Mouse (Mus musculus) limb, embryonic 12.5 days (tissue): ENCODE measurements around the gene Scube2. TPM values are rescaled to one million over a fixed set of nuclear protein-coding genes. Genes with fewer than 3 reads are reported as not detected.

Experiments used
- ATAC-seq: fragments of 200-750 bp; cut with Nextera tagmentation; 2 replicates; pipeline ENCODE4 v1.8.0; 2017; ENCODE audit warnings: low read depth, moderate TSS enrichment; ENCODE audit not compliant: insufficient number of reproducible peaks, insufficient read depth, low FRiP score, low TSS enrichment
- H3K27ac ChIP-seq: fragments of 300-500 bp; sonication (generic); 2 replicates; pipeline ENCODE4 v1.5.1; 2016; ENCODE audit warnings: mild to moderate bottlenecking, moderate library complexity
- H3K27me3 ChIP-seq: fragments of 300-500 bp; sonication (generic); 2 replicates; pipeline ENCODE4 v1.6.1; 2016; ENCODE audit warnings: mild to moderate bottlenecking, moderate library complexity
- H3K36me3 ChIP-seq: fragments of 300-500 bp; sonication (generic); 2 replicates; pipeline ENCODE4 v1.6.1; 2016; ENCODE audit warnings: mild to moderate bottlenecking, moderate library complexity
- H3K4me1 ChIP-seq: fragments of 300-500 bp; sonication (generic); replicated peaks from 2 replicates; pipeline ENCODE4 v1.6.1; 2016
- H3K4me2 ChIP-seq: fragments of 300-500 bp; sonication (generic); 2 replicates; pipeline ENCODE4 v1.6.1; 2016; ENCODE audit warnings: mild to moderate bottlenecking, moderate library complexity
- H3K4me3 ChIP-seq: fragments of 300-500 bp; sonication (generic); replicated peaks from 2 replicates; pipeline ENCODE4 v1.5.1; 2016; ENCODE audit warnings: mild to moderate bottlenecking
- H3K9ac ChIP-seq: fragments of 300-500 bp; sonication (generic); replicated peaks from 2 replicates; pipeline ENCODE4 v1.6.1; 2016; ENCODE audit warnings: mild to moderate bottlenecking, moderate library complexity
- H3K9me3 ChIP-seq: fragments of 300-500 bp; sonication (generic); 2 replicates; pipeline ENCODE4 v1.6.1; 2016; ENCODE audit warnings: mild to moderate bottlenecking, moderate library complexity
- WGBS: fragments of 180-500 bp; shearing (Covaris S2); methylation state at CpG from one replicate; pipeline ENCODE4 v1.1.7; 2016; 5-methylcytosine and 5-hydroxymethylcytosine counted together
- polyA plus RNA-seq: library from polyadenylated mRNA; unstranded; fragments of >200 nt; fragmentation: Nextera tagmentation; extraction: Ambion mirVana; gene quantifications from 2 replicates; pipeline ENCODE4 v1.2.1, GENCODE M21; 2016

The Scube2 gene
- polyA plus RNA-seq, 1 experiment from 2014 or later, result 0.81 TPM

GRCm38 (mm10) chr7:109852017-109852416, 13.5 kb downstream of the Scube2 start:
- Histone ChIP-seq H3K4me3 (no peak overlapping the region), H3K27ac (no peak overlapping the region), H3K36me3 (no peaks in the 10 kb centered on the region), H3K4me2 (no peak overlapping the region), H3K27me3 (peaks cover 14% of the 10 kb centered on the region), H3K9me3 (no peaks in the 10 kb centered on the region), H3K4me1 (0 out of 2 replicates have a peak, but pooled peaks cover 4% of the 10 kb centered on the region), H3K9ac (no peak overlapping the region)
- 93% methylated on average over 7 of the region's 7 CpGs for WGBS
- ATAC-seq, result no peak

- Histone ChIP-seq H3K9ac (no peak overlapping the region), H3K4me3 (no peak overlapping the region), H3K4me1 (0 out of 2 replicates have a peak, but pooled peaks cover 4% of the 10 kb centered on the region), H3K27me3 (peaks cover 14% of the 10 kb centered on the region), H3K36me3 (no peaks in the 10 kb centered on the region), H3K4me2 (no peak overlapping the region), H3K27ac (no peak overlapping the region), H3K9me3 (no peaks in the 10 kb centered on the region)
- 79% methylated on average over 3 of the region's 3 CpGs for WGBS
- no peak for ATAC-seq
Observed at GRCm38 (mm10) chr7:109850531-109850930, 14.9 kb downstream of the Scube2 start.

GRCm38 (mm10) chr7:109849750-109850434, 15.6 kb downstream of the Scube2 start:
- no peak overlapping the region for H3K4me3 ChIP-seq

GRCm38 (mm10) chr7:109848867-109849733, 16.4 kb downstream of the Scube2 start:
- H3K4me2 ChIP-seq, result no peak overlapping the region
- ATAC-seq, result no peak
- H3K4me3 ChIP-seq, result no peak overlapping the region
- 0 out of 2 replicates have a peak, but pooled peaks cover 4% of the 10 kb centered on the region for H3K4me1 ChIP-seq
- 40% methylated on average over 11 of the region's 11 CpGs for WGBS
- peaks cover 14% of the 10 kb centered on the region for H3K27me3 ChIP-seq
- no peaks in the 10 kb centered on the region for H3K9me3 ChIP-seq
- H3K27ac ChIP-seq, result no peak overlapping the region
- H3K36me3 ChIP-seq, result no peaks in the 10 kb centered on the region
- no peak overlapping the region for H3K9ac ChIP-seq

More at GRCm38 (mm10) chr7:109849750-109850434, 15.6 kb downstream of the Scube2 start:
- ATAC-seq, result no peak
- Histone ChIP-seq H3K36me3 (no peaks in the 10 kb centered on the region), H3K9ac (no peak overlapping the region), H3K27me3 (peaks cover 14% of the 10 kb centered on the region), H3K9me3 (no peaks in the 10 kb centered on the region), H3K4me1 (0 out of 2 replicates have a peak, but pooled peaks cover 4% of the 10 kb centered on the region), H3K27ac (no peak overlapping the region), H3K4me2 (no peak overlapping the region)
- 69% methylated on average over 8 of the region's 8 CpGs for WGBS

GRCm38 (mm10) chr7:109844100-109844499, 21.4 kb downstream of the Scube2 start:
- H3K9me3 ChIP-seq, result no peaks in the 10 kb centered on the region
- no peak overlapping the region for H3K27ac ChIP-seq
- H3K36me3 ChIP-seq, result no peaks in the 10 kb centered on the region
- 0 out of 2 replicates have a peak, but pooled peaks cover 1% of the 10 kb centered on the region for H3K4me1 ChIP-seq
- H3K9ac ChIP-seq, result no peak overlapping the region
- 0 out of 2 replicates have a peak, but pooled peaks cover under 1% of the 10 kb centered on the region for H3K27me3 ChIP-seq
- H3K4me2 ChIP-seq, result no peak overlapping the region
- ATAC-seq, result no peak
- H3K4me3 ChIP-seq, result no peak overlapping the region
- 88% methylated on average over 6 of the region's 6 CpGs for WGBS

GRCm38 (mm10) chr7:109841618-109842418, 23.7 kb downstream of the Scube2 start:
- Histone ChIP-seq H3K4me3 (no peak overlapping the region), H3K4me2 (no peak overlapping the region)

GRCm38 (mm10) chr7:109841031-109841430, 24.4 kb downstream of the Scube2 start:
- WGBS, result 71% methylated on average over 6 of the region's 6 CpGs
- no peak overlapping the region for H3K9ac ChIP-seq
- H3K27me3 ChIP-seq, result no peaks in the 10 kb centered on the region
- no peak for ATAC-seq
- H3K36me3 ChIP-seq, result no peaks in the 10 kb centered on the region
- H3K9me3 ChIP-seq, result no peaks in the 10 kb centered on the region
- H3K4me2 ChIP-seq, result no peak overlapping the region
- H3K27ac ChIP-seq, result no peak overlapping the region
- no peaks in the 10 kb centered on the region for H3K4me1 ChIP-seq
- no peak overlapping the region for H3K4me3 ChIP-seq

More at GRCm38 (mm10) chr7:109841618-109842418, 23.7 kb downstream of the Scube2 start:
- Histone ChIP-seq H3K9ac (no peak overlapping the region), H3K9me3 (no peaks in the 10 kb centered on the region), H3K36me3 (no peaks in the 10 kb centered on the region), H3K4me1 (no peaks in the 10 kb centered on the region), H3K27me3 (no peaks in the 10 kb centered on the region), H3K27ac (no peak overlapping the region)
- no peak for ATAC-seq
- WGBS, result 93% methylated on average over 13 of the region's 13 CpGs

- no peaks in the 10 kb centered on the region for H3K9me3 ChIP-seq
- no peak overlapping the region for H3K4me2 ChIP-seq
- no peaks in the 10 kb centered on the region for H3K36me3 ChIP-seq
- no peaks in the 10 kb centered on the region for H3K4me1 ChIP-seq
- H3K9ac ChIP-seq, result no peak overlapping the region
- 78% methylated on average over 3 of the region's 3 CpGs for WGBS
- no peak for ATAC-seq
- no peak overlapping the region for H3K27ac ChIP-seq
- H3K27me3 ChIP-seq, result no peaks in the 10 kb centered on the region
- no peak overlapping the region for H3K4me3 ChIP-seq
Observed at GRCm38 (mm10) chr7:109838613-109839012, 26.9 kb downstream of the Scube2 start.

- H3K9me3 ChIP-seq, result no peaks in the 10 kb centered on the region
- no peak for ATAC-seq
- H3K4me1 ChIP-seq, result no peaks in the 10 kb centered on the region
- H3K4me2 ChIP-seq, result no peak overlapping the region
- H3K36me3 ChIP-seq, result no peaks in the 10 kb centered on the region
- no peak overlapping the region for H3K4me3 ChIP-seq
- no peak overlapping the region for H3K9ac ChIP-seq
- WGBS, result 56% methylated on average over 6 of the region's 6 CpGs
- H3K27me3 ChIP-seq, result no peaks in the 10 kb centered on the region
- no peak overlapping the region for H3K27ac ChIP-seq
Observed at GRCm38 (mm10) chr7:109837651-109838050, 27.8 kb downstream of the Scube2 start.

GRCm38 (mm10) chr7:109834894-109835293, 30.6 kb downstream of the Scube2 start:
- Histone ChIP-seq H3K9ac (no peak overlapping the region), H3K36me3 (no peaks in the 10 kb centered on the region), H3K27ac (no peak overlapping the region), H3K9me3 (no peaks in the 10 kb centered on the region), H3K4me3 (no peak overlapping the region), H3K4me1 (no peaks in the 10 kb centered on the region), H3K4me2 (no peak overlapping the region), H3K27me3 (no peaks in the 10 kb centered on the region)
- ATAC-seq, result no peak
- 64% methylated on average over 6 of the region's 6 CpGs for WGBS

GRCm38 (mm10) chr7:109831376-109831775, 34.1 kb downstream of the Scube2 start:
- Histone ChIP-seq H3K27me3 (no peaks in the 10 kb centered on the region), H3K27ac (no peak overlapping the region), H3K4me3 (no peak overlapping the region), H3K9ac (no peak overlapping the region), H3K4me2 (no peak overlapping the region), H3K4me1 (no peaks in the 10 kb centered on the region), H3K36me3 (no peaks in the 10 kb centered on the region), H3K9me3 (no peaks in the 10 kb centered on the region)
- no peak for ATAC-seq
- WGBS, result 87% methylated on average over 2 of the region's 2 CpGs
